Mouse (Mus musculus) midbrain, embryonic 16.5 days (tissue): ENCODE measurements around the gene Cldn14. TPM values are rescaled to one million over a fixed set of nuclear protein-coding genes. Genes with fewer than 3 reads are reported as not detected.

Experiments
- ATAC-seq: fragments of 200-750 bp; cut with Nextera tagmentation; 2 replicates; pipeline ENCODE4 v1.8.0; 2017; ENCODE audit warnings: moderate TSS enrichment
- H3K27ac ChIP-seq: fragments of 300-500 bp; sonication (generic); 2 replicates; pipeline ENCODE4 v1.5.1; 2014; ENCODE audit warnings: mild to moderate bottlenecking, low read length, mixed read lengths
- H3K27me3 ChIP-seq: fragments of 300-500 bp; sonication (generic); 2 replicates; pipeline ENCODE4 v1.6.1; 2014; ENCODE audit warnings: low read depth, low read length, mixed read lengths; ENCODE audit not compliant: control insufficient read depth, insufficient read depth
- H3K36me3 ChIP-seq: fragments of 300-500 bp; sonication (generic); 2 replicates; pipeline ENCODE4 v1.6.1; 2014; ENCODE audit warnings: mild to moderate bottlenecking, low read length, moderate library complexity, mixed read lengths; ENCODE audit not compliant: control insufficient read depth, insufficient read depth
- H3K4me1 ChIP-seq: fragments of 300-500 bp; sonication (generic); 2 replicates; pipeline ENCODE4 v1.6.1; 2014; ENCODE audit warnings: mild to moderate bottlenecking, low read length, mixed read lengths; ENCODE audit not compliant: control insufficient read depth, insufficient read depth
- H3K4me2 ChIP-seq: fragments of 300-500 bp; sonication (generic); 2 replicates; pipeline ENCODE4 v1.6.1; 2014; ENCODE audit warnings: mild to moderate bottlenecking, low read length, mixed read lengths
- H3K4me3 ChIP-seq: fragments of 300-500 bp; sonication (generic); 2 replicates; pipeline ENCODE4 v1.5.1; 2014; ENCODE audit warnings: low read depth, mild to moderate bottlenecking, low read length, moderate library complexity, mixed read lengths
- H3K9ac ChIP-seq: fragments of 300-500 bp; sonication (generic); 2 replicates; pipeline ENCODE4 v1.6.1; 2014; ENCODE audit warnings: low read depth, low read length, mixed read lengths
- H3K9me3 ChIP-seq: fragments of 300-500 bp; sonication (generic); replicated peaks from 2 replicates; pipeline ENCODE4 v1.6.1; 2014; ENCODE audit warnings: mild to moderate bottlenecking, low read length, mixed read lengths; ENCODE audit not compliant: control insufficient read depth, poor library complexity, severe bottlenecking
- WGBS: fragments of 180-500 bp; shearing (Covaris S2); extraction: QIAGEN DNeasy Blood & Tissue Kit; methylation state at CpG from one replicate; pipeline ENCODE4 v1.1.7; 2014; 5-methylcytosine and 5-hydroxymethylcytosine counted together
- polyA plus RNA-seq: library from polyadenylated mRNA; unstranded; fragments of >200 nt; fragmentation: Nextera tagmentation; extraction: Ambion mirVana; gene quantifications from 2 replicates; pipeline ENCODE4 v1.2.1, GENCODE M21; 2015

Cldn14 gene
- polyA plus RNA-seq, 1 experiment from 2014 or later = not detected

GRCm38 (mm10) chr16:93883423-93884085 lies 125.1 kb downstream of the Cldn14 start, which contains the start of gene Chaf1b:
Gene Chaf1b, plus strand, starts transcription at chr16:93883901.
- Histone ChIP-seq H3K4me3 (peak within 1 kb of the TSS; percentile 49), H3K4me2 (peak within 1 kb of the TSS; percentile 73), H3K9me3 (no peaks in the 10 kb centered on the region), H3K27ac (no peak within 1 kb of the TSS), H3K9ac (peak within 1 kb of the TSS; percentile 56), H3K27me3 (no peaks in the 10 kb centered on the region), H3K4me1 (peaks cover 7% of the 10 kb centered on the region; the same call in 1 of the 2 replicates), H3K36me3 (no peaks in the 10 kb centered on the region)
- WGBS = under 1% methylated on average over 54 of the region's 54 CpGs
- ATAC-seq = peak; percentile 92

- Histone ChIP-seq H3K4me2 (no peak overlapping the region), H3K36me3 (peaks cover 27% of the 10 kb centered on the region), H3K9me3 (no peaks in the 10 kb centered on the region), H3K27me3 (no peaks in the 10 kb centered on the region), H3K4me3 (no peak overlapping the region), H3K27ac (no peak overlapping the region), H3K4me1 (no peaks in the 10 kb centered on the region), H3K9ac (no peak overlapping the region)
- no peak for ATAC-seq
- 95% methylated on average over 6 of the region's 6 CpGs for WGBS
Measured at GRCm38 (mm10) chr16:93877612-93878380, 130.8 kb downstream of the Cldn14 start.

GRCm38 (mm10) chr16:93874841-93875240 lies 133.8 kb downstream of the Cldn14 start:
- WGBS = 92% methylated on average over 13 of the region's 13 CpGs
- peaks cover 48% of the 10 kb centered on the region for H3K36me3 ChIP-seq
- no peak overlapping the region for H3K27ac ChIP-seq

More at GRCm38 (mm10) chr16:93874841-93875240, 133.8 kb downstream of the Cldn14 start:
- no peak overlapping the region for H3K4me3 ChIP-seq
- no peak overlapping the region for H3K4me2 ChIP-seq
- no peaks in the 10 kb centered on the region for H3K27me3 ChIP-seq
- no peaks in the 10 kb centered on the region for H3K4me1 ChIP-seq
- no peak for ATAC-seq
- no peak overlapping the region for H3K9ac ChIP-seq
- no peaks in the 10 kb centered on the region for H3K9me3 ChIP-seq

Other genes starting within 250 kb of the Cldn14 start
- gene Morc3, start 176.7 kb downstream of the Cldn14 start, polyA plus RNA-seq = 32.7 and 37.7 TPM in 2 replicates
- gene Chaf1b, start 124.9 kb downstream of the Cldn14 start, polyA plus RNA-seq = 12.4 and 15.1 TPM in 2 replicates
- gene Sim2, start 76.1 kb upstream of the Cldn14 start, polyA plus RNA-seq = 0.10 and 0.14 TPM in 2 replicates